Mouse (Mus musculus) stomach, embryonic 14.5 days (tissue): ENCODE measurements around the gene Smim26. TPM values are rescaled to one million over a fixed set of nuclear protein-coding genes. Genes with fewer than 3 reads are reported as not detected.

Experiments used
- ATAC-seq: fragments of 200-750 bp; cut with Nextera tagmentation; 2 replicates; pipeline ENCODE4 v1.8.0; 2017; ENCODE audit warnings: low read depth, moderate TSS enrichment; ENCODE audit not compliant: insufficient number of reproducible peaks, insufficient read depth, low FRiP score
- H3K27ac ChIP-seq: fragments of 300-500 bp; sonication (generic); 2 replicates; pipeline ENCODE4 v1.5.1; 2014; ENCODE audit warnings: mild to moderate bottlenecking, low read length, moderate library complexity, mixed read lengths
- H3K27me3 ChIP-seq: fragments of 300-500 bp; sonication (generic); 2 replicates; pipeline ENCODE4 v1.6.1; 2014; ENCODE audit warnings: low read length, control low read depth, mixed read lengths; ENCODE audit not compliant: control insufficient read depth, insufficient read depth
- H3K36me3 ChIP-seq: fragments of 300-500 bp; sonication (generic); 2 replicates; pipeline ENCODE4 v1.6.1; 2014; ENCODE audit warnings: mild to moderate bottlenecking, control low read depth, low read length, moderate library complexity, mixed read lengths; ENCODE audit not compliant: control insufficient read depth, insufficient read depth
- H3K4me1 ChIP-seq: fragments of 300-500 bp; sonication (generic); 2 replicates; pipeline ENCODE4 v1.6.1; 2014; ENCODE audit warnings: low read length, control low read depth, mixed read lengths; ENCODE audit not compliant: control insufficient read depth, insufficient read depth
- H3K4me2 ChIP-seq: fragments of 300-500 bp; sonication (generic); replicated peaks from 2 replicates; pipeline ENCODE4 v1.6.1; 2014; ENCODE audit warnings: low read depth, low read length, control low read depth
- H3K4me3 ChIP-seq: fragments of 300-500 bp; sonication (generic); 2 replicates; pipeline ENCODE4 v1.5.1; 2014; ENCODE audit warnings: low read depth, low read length, control low read depth
- H3K9ac ChIP-seq: fragments of 300-500 bp; sonication (generic); replicated peaks from 2 replicates; pipeline ENCODE4 v1.6.1; 2014; ENCODE audit warnings: low read depth, mild to moderate bottlenecking, control low read depth, low read length, moderate library complexity, mixed read lengths
- H3K9me3 ChIP-seq: fragments of 300-500 bp; sonication (generic); 2 replicates; pipeline ENCODE4 v1.6.1; 2016; ENCODE audit warnings: low read depth, low read length, control low read depth; ENCODE audit not compliant: control insufficient read depth
- WGBS: fragments of 180-500 bp; shearing (Covaris S2); extraction: QIAGEN DNeasy Blood & Tissue Kit; methylation state at CpG from one replicate; pipeline ENCODE4 v1.1.7; 2014; 5-methylcytosine and 5-hydroxymethylcytosine counted together
- microRNA-seq: library from miRNA; unstranded; fragments of <30 nt; microRNA quantifications from one replicate; pipeline ENCODE4, GENCODE M21; 2016
- polyA plus RNA-seq: library from polyadenylated mRNA; unstranded; fragments of >200 nt; fragmentation: Nextera tagmentation; extraction: Ambion mirVana; gene quantifications from 2 replicates; pipeline ENCODE4 v1.2.1, GENCODE M21; 2014

Gene Smim26
- polyA plus RNA-seq, 1 experiment from 2014 or later: 39.1 TPM

- no peak overlapping the region for H3K9ac ChIP-seq
These were observed 46.2 kb downstream of the Smim26 start for GRCm38 (mm10) chr2:144640101-144640500.

GRCm38 (mm10) chr2:144641991-144642390 is 48.1 kb downstream of the Smim26 start:
- no peaks in the 10 kb centered on the region for H3K9me3 ChIP-seq
- no peak overlapping the region for H3K4me3 ChIP-seq
- ATAC-seq: no peak
- no peaks in the 10 kb centered on the region for H3K4me1 ChIP-seq
- H3K27me3 ChIP-seq: no peaks in the 10 kb centered on the region
- H3K27ac ChIP-seq: no peak overlapping the region
- no peak overlapping the region for H3K4me2 ChIP-seq
- WGBS: 89% methylated on average over 4 of the region's 4 CpGs
- H3K9ac ChIP-seq: no peak overlapping the region
- no peaks in the 10 kb centered on the region for H3K36me3 ChIP-seq

More at GRCm38 (mm10) chr2:144640101-144640500, 46.2 kb downstream of the Smim26 start:
- Histone ChIP-seq H3K4me1 (no peaks in the 10 kb centered on the region), H3K4me2 (no peak overlapping the region), H3K4me3 (no peak overlapping the region), H3K27ac (no peak overlapping the region), H3K9me3 (no peaks in the 10 kb centered on the region), H3K36me3 (no peaks in the 10 kb centered on the region), H3K27me3 (no peaks in the 10 kb centered on the region)
- 81% methylated on average over 7 of the region's 7 CpGs for WGBS
- no peak for ATAC-seq

Small RNA genes lying within 50 kb of the gene (microRNA-seq; reads per million reads assigned to microRNA genes)
- gene Gm24823: not detected

Other genes with a start within 250 kb of the Smim26 start
- 31.2 and 37.0 TPM in 2 replicates for gene Kat14, start 225.1 kb upstream of the Smim26 start, polyA plus RNA-seq
- gene Pet117, start 225.1 kb upstream of the Smim26 start, polyA plus RNA-seq: 0.93 and 4.0 TPM in 2 replicates
- gene Dzank1, start 66.6 kb upstream of the Smim26 start, polyA plus RNA-seq: 3.1 and 3.4 TPM in 2 replicates
- gene Polr3f, start 66.3 kb upstream of the Smim26 start, polyA plus RNA-seq: 30.2 and 32.6 TPM in 2 replicates
- 72.4 and 75.4 TPM in 2 replicates for gene Rbbp9, start 43.2 kb upstream of the Smim26 start, polyA plus RNA-seq
- 80.6 and 85.8 TPM in 2 replicates for gene Sec23b, start 37.8 kb upstream of the Smim26 start, polyA plus RNA-seq
- gene Dtd1, start 5.8 kb downstream of the Smim26 start, polyA plus RNA-seq: 36.9 and 39.6 TPM in 2 replicates
- not detected in 2 replicates for gene Scp2d1, start 229.6 kb downstream of the Smim26 start, polyA plus RNA-seq